Mouse (Mus musculus): Measurements from ENCODE around the gene Phldb3. TPM values are rescaled to one million over a fixed set of nuclear protein-coding genes. Genes with fewer than 3 reads are reported as not detected.
A peak's percentile ranks its signal among the peaks of the same experiment; 100 is the strongest.
"Not testable (repeated sequence)": the region's sequence is repeated elsewhere in the genome, so short reads cannot be mapped to it uniquely, and the experiment has no call there.

Gene Phldb3
- polyA plus RNA-seq, 1 experiment from 2014 or later, result 0.33 TPM

- no peak for ATAC-seq
- H3K9me3 ChIP-seq (ENCODE audit: low read length), result no peaks in the 10 kb centered on the region
- DNase-seq (ENCODE audit: low spot score), result no peak
- WGBS, result 8% methylated on average over 7 of the region's 7 CpGs
- H3K36me3 ChIP-seq (ENCODE audit: insufficient read depth, low read length), result no peaks in the 10 kb centered on the region
- TF ChIP-seq CTCF (IDR thresholded peaks at IDR 0.05) (no peak), EP300 (IDR thresholded peaks at IDR 0.05) (no peak)
- peak overlapping the region; percentile 88 for H3K4me2 ChIP-seq (replicated peaks; ENCODE audit: low read depth, low read length)
- H3K4me3 ChIP-seq (ENCODE audit: low read depth, low read length), result peak overlapping the region; percentile 57
- H3K4me1 ChIP-seq (ENCODE audit: insufficient read depth, low read depth, low read length), result peaks cover 8% of the 10 kb centered on the region; the same call in 1 of the 2 replicates
- peaks cover 11% of the 10 kb centered on the region; the same call in 1 of the 2 replicates for H3K27me3 ChIP-seq (replicated peaks; ENCODE audit: insufficient read depth, low read length)
- H3K9ac ChIP-seq (replicated peaks; ENCODE audit: low read depth), result peak overlapping the region; percentile 29
- no peak overlapping the region for H3K27ac ChIP-seq (ENCODE audit: low read length)
Measured at GRCm38 (mm10) chr7:24611709-24612108, 1.1 kb downstream of the Phldb3 start.

DNA sequence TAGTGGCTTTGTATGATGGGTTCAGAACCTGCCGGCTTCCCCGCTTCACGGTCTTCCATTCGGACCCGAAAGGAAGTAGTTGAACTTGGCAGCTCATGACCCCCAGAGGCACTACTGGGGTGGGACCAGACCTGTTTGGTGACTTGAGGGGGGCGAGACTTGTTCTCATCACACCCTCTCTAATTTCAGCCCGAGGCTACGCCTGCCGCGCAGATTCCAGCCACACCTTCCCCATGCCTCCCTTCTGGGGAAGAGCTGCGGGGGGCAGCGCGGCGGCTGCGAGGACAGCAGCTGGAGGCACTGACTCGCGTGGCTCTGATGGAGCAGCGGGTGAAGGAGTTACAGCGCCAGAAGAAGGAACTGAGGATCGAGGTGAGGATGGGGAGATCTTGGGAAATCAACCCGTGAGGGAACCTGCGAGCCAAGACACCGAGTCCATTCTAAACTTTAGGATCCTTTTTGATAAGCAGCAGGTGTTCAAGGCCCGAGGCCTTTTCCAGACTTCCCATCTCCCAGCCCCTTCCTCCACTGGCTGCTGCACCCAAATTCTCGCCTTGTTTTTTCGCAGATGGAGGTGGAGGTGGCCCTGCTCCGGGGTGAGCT lies 1.8 kb downstream of the Phldb3 start:
- DNase-seq (ENCODE audit: low spot score), result no peak

DNA sequence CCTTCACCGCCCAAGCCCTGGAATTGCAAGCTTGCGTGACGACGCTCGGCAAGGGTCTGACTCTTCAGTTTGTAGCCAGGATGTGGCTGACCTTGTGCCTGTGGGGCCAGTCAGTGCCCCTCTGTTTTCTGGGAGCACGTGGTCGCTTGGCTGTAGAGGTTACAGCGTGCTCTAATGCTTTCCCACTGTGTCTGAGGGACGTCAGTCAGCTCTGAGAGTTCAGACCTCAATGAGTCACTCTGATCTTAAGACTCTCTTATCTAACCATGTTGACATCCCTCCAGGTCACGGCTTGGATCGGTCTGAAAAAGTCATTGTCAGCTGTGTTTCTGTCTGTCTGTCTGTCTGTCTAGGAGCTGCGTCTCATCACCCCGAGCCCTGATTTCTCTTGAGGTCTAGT lies 4.3 kb downstream of the Phldb3 start:
- WGBS, result 58% methylated on average over 13 of the region's 13 CpGs
- ATAC-seq (no peak), DNase-seq (ENCODE audit: low spot score) (no peak)
- H3K27me3 ChIP-seq (replicated peaks; ENCODE audit: insufficient read depth, low read length), result peaks cover 11% of the 10 kb centered on the region; the same call in 1 of the 2 replicates
- H3K9me3 ChIP-seq (ENCODE audit: low read length), result no peaks in the 10 kb centered on the region
- no peak overlapping the region for H3K9ac ChIP-seq (replicated peaks; ENCODE audit: low read depth)
- no peak overlapping the region for H3K27ac ChIP-seq (ENCODE audit: low read length)
- peaks cover 8% of the 10 kb centered on the region; the same call in 1 of the 2 replicates for H3K4me1 ChIP-seq (ENCODE audit: insufficient read depth, low read depth, low read length)
- no peak overlapping the region for H3K4me3 ChIP-seq (ENCODE audit: low read depth, low read length)
- H3K36me3 ChIP-seq (ENCODE audit: insufficient read depth, low read length), result no peaks in the 10 kb centered on the region
- H3K4me2 ChIP-seq (replicated peaks; ENCODE audit: low read depth, low read length), result no peak overlapping the region
- TF ChIP-seq CTCF (IDR thresholded peaks at IDR 0.05) (no peak), EP300 (IDR thresholded peaks at IDR 0.05) (no peak)

More for the DNA sequence above, 1.8 kb downstream of the Phldb3 start:
- no peak for ATAC-seq
- Histone ChIP-seq H3K36me3 (ENCODE audit: insufficient read depth, low read length) (no peaks in the 10 kb centered on the region), H3K4me3 (ENCODE audit: low read depth, low read length) (no peak overlapping the region), H3K27ac (ENCODE audit: low read length) (no peak overlapping the region), H3K9me3 (ENCODE audit: low read length) (no peaks in the 10 kb centered on the region), H3K4me1 (ENCODE audit: insufficient read depth, low read depth, low read length) (peaks cover 8% of the 10 kb centered on the region; the same call in 1 of the 2 replicates), H3K27me3 (replicated peaks; ENCODE audit: insufficient read depth, low read length) (peaks cover 11% of the 10 kb centered on the region; the same call in 1 of the 2 replicates), H3K4me2 (replicated peaks; ENCODE audit: low read depth, low read length) (peak overlapping the region; percentile 42), H3K9ac (replicated peaks; ENCODE audit: low read depth) (no peak overlapping the region)
- no peak for TF ChIP-seq CTCF (IDR thresholded peaks at IDR 0.05)
- no peak for TF ChIP-seq EP300 (IDR thresholded peaks at IDR 0.05)
- 3% methylated on average over 27 of the region's 27 CpGs for WGBS

DNA sequence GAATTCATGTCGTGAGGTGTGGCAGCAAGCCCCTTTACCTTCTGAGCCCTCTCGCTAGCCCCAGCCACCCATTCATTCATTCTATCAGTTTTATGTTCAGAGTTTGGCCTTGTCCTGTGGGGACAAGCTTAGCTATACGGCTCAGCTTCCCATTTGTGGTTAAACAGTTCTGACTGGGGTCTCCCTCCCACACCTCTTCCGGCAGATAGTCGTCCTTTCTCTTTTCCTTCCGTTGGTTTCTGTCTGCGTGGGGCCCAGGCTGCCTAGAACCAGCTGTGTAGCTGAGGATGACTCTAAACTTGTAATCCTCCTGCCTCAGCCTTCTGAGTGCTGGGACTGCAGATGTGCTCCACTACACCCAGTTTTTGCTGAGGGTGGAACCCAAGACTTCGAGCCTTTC lies 7.2 kb downstream of the Phldb3 start:
- WGBS, result 63% methylated on average over 8 of the region's 8 CpGs
- Histone ChIP-seq H3K9ac (replicated peaks; ENCODE audit: low read depth) (no peak overlapping the region), H3K4me2 (replicated peaks; ENCODE audit: low read depth, low read length) (no peak overlapping the region), H3K36me3 (ENCODE audit: insufficient read depth, low read length) (no peaks in the 10 kb centered on the region), H3K4me3 (ENCODE audit: low read depth, low read length) (no peak overlapping the region), H3K27me3 (replicated peaks; ENCODE audit: insufficient read depth, low read length) (no peaks in the 10 kb centered on the region), H3K9me3 (ENCODE audit: low read length) (no peaks in the 10 kb centered on the region), H3K27ac (ENCODE audit: low read length) (no peak overlapping the region), H3K4me1 (ENCODE audit: insufficient read depth, low read depth, low read length) (peaks cover under 1% of the 10 kb centered on the region; the same call in 1 of the 2 replicates)
- TF ChIP-seq EP300 (IDR thresholded peaks at IDR 0.05) (no peak), CTCF (IDR thresholded peaks at IDR 0.05) (no peak)
- ATAC-seq (no peak), DNase-seq (ENCODE audit: low spot score) (no peak)

DNA sequence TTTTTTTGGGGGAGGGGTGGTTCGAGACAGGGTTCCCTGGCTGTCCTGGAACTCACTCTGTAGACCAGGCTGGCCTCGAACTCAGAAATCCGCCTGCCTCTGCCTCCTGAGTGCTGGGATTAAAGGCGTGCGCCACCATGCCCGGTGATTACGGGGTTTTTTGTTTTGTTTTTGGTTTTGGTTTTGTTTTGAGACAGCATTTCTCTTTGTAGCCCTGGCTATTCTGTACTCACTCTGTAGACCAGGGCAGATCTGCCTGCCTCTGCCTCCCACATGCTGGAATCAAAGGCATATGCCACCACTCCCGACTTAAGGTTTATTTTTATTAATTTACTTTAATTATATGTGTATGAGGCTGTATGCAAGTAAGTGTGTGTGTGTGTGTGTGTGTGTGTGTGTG lies 7.8 kb downstream of the Phldb3 start:
- H3K4me1 ChIP-seq (ENCODE audit: insufficient read depth, low read depth, low read length); H3K9ac ChIP-seq (replicated peaks; ENCODE audit: low read depth); H3K9me3 ChIP-seq (ENCODE audit: low read length); H3K36me3 ChIP-seq (ENCODE audit: insufficient read depth, low read length); H3K4me2 ChIP-seq (replicated peaks; ENCODE audit: low read depth, low read length); H3K4me3 ChIP-seq (ENCODE audit: low read depth, low read length); H3K27ac ChIP-seq (ENCODE audit: low read length); H3K27me3 ChIP-seq (replicated peaks; ENCODE audit: insufficient read depth, low read length); DNase-seq (ENCODE audit: low spot score); ATAC-seq: not testable (repeated sequence)
- 87% methylated on average over 8 of the region's 8 CpGs for WGBS

DNA sequence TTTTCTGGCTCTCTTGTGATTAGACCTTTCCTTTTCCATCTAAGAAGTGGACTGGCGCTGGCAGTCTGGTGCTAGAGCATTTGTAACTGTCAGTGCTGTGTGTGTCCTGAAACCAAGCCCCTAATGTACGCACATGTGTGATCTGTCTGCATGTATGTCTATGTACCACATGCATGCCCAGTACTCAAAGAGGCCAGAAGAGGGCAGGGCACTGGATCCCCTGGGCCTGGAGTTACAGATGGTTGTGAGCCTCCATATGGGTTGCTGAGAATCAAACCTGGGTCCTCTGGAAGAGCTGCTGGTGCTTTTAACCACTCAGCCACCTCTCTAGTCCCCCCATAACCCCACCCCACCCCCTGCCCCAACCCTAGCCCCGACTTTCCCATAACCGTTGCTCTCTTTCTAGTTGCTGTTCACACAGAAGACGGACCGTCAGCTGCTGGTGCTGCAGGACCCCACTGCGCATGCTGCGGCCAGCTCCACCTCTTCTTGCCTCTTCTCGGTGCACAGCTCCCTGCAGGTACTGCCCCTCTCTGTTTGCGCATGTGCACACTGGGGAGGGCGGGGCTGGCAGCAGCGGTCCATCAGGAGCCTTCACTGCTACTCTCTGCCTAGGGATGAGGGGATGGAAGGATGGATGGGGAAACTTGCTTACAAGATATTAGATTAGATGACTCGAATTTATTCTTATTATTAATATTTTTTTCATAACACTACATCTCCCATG lies 9.3 kb downstream of the Phldb3 start:
- no peak for TF ChIP-seq EP300 (IDR thresholded peaks at IDR 0.05)
- peak; percentile 9; the same call in 1 of the 2 replicates for TF ChIP-seq CTCF (IDR thresholded peaks at IDR 0.05)
- Histone ChIP-seq H3K4me1 (ENCODE audit: insufficient read depth, low read depth, low read length) (no peaks in the 10 kb centered on the region), H3K9ac (replicated peaks; ENCODE audit: low read depth) (no peak overlapping the region), H3K4me2 (replicated peaks; ENCODE audit: low read depth, low read length) (no peak overlapping the region), H3K27ac (ENCODE audit: low read length) (no peak overlapping the region), H3K36me3 (ENCODE audit: insufficient read depth, low read length) (no peaks in the 10 kb centered on the region; the same call in 1 of the 2 replicates), H3K27me3 (replicated peaks; ENCODE audit: insufficient read depth, low read length) (no peaks in the 10 kb centered on the region), H3K4me3 (ENCODE audit: low read depth, low read length) (no peak overlapping the region), H3K9me3 (ENCODE audit: low read length) (no peaks in the 10 kb centered on the region)
- 63% methylated on average over 13 of the region's 13 CpGs for WGBS
- DNase-seq (ENCODE audit: low spot score), result no peak
- no peak for ATAC-seq

All from lung, postnatal 0 days (tissue).